Comparison of ENCODE assay signal across 17 mouse cellular contexts in the genomic region with DNA sequence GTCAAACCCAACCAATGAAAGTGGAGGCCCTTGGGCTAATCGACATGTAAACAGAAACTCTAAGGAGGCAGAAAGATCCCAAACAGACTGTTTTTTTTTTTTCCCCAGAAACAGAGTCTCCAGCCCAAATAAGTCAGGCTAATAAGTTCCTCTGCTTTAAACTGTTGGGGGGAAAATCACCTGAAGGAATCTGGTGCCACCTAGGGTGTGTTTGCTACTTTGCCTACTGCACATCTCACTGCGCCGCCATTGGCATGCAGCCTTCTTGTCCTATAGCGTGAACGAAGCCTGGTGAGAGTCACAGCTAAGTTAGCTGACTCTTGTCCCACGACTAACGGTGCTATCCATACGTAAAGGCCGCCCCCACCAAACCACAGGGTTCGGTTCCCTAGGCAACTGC. TPM values are rescaled to one million over a fixed set of nuclear protein-coding genes. Genes with fewer than 3 reads are reported as not detected.
DNase-seq lines count a peak whose midpoint lies in the region; ATAC-seq and TF ChIP-seq lines count a peak whose summit lies in the region.
"Had no signal": no experiment of that assay in that cellular context is flagged by ENCODE, and none has a peak within 500 bp of the region (broad histone marks: within the 10 kb centered on the region; RNA-seq: fewer than 3 reads in every experiment).

No protein-coding gene starts in this region.

- no peaks in the 10 kb centered on the region for H3K36me3 ChIP-seq in limb, embryonic 14.5 days (ENCODE audit: control insufficient read depth, insufficient read depth, low read length)
- H3K36me3 ChIP-seq in limb, embryonic 10.5 days = no peaks in the 10 kb centered on the region
- H3K36me3 ChIP-seq in hindbrain, embryonic 14.5 days (replicated peaks; ENCODE audit: control insufficient read depth, insufficient read depth) = no peaks in the 10 kb centered on the region
- H3K36me3 ChIP-seq: forebrain, embryonic 12.5 days; midbrain, embryonic 13.5 days had no signal

- TF ChIP-seq CTCF in gastrocnemius, adult 2 months (IDR thresholded peaks at IDR 0.05) = peak; percentile 28; the same call in 1 of the 2 replicates
- peak; percentile 33; the same call in 1 of the 2 replicates for TF ChIP-seq CTCF in cortical plate, adult 2 months (IDR thresholded peaks at IDR 0.05; ENCODE audit: extremely low read depth, insufficient read depth, low read length)

- no peak for TF ChIP-seq POLR2A in limb, embryonic 14.5 days (IDR thresholded peaks at IDR 0.05; ENCODE audit: borderline replicate concordance, extremely low read depth, insufficient read depth, insufficient read length)
- no peak for TF ChIP-seq POLR2A in cortical plate, adult 2 months (IDR thresholded peaks at IDR 0.05; ENCODE audit: extremely low read depth, insufficient read depth, low read length)

- no peak for ATAC-seq in limb, embryonic 14.5 days (ENCODE audit: low FRiP score, low read depth)
- no peak for ATAC-seq in hindbrain, embryonic 14.5 days (ENCODE audit: low FRiP score)
- ATAC-seq: midbrain, embryonic 13.5 days; Patski had no signal

- no peak for DNase-seq in gastrocnemius, adult 2 months
- no peak for DNase-seq in gastrocnemius, postnatal 4 days (ENCODE audit: low spot score in 2 of 2)
- DNase-seq in limb, embryonic 14.5 days (ENCODE audit: low spot score) = peak; percentile 4
- no peak for DNase-seq in limb, embryonic 10.5 days (ENCODE audit: low spot score)
- DNase-seq in 416B (ENCODE audit: low read depth) = peak; percentile 13
- DNase-seq in adrenal gland, adult 18-20 months (ENCODE audit: low spot score in 2 of 2) = no peak
- DNase-seq in hindbrain, embryonic 14.5 days (ENCODE audit: low spot score) = no peak
- DNase-seq: adrenal gland, postnatal 14 days; B cell, adult 2 months; gastrocnemius, postnatal 10 days; right cerebral cortex, adult 18-20 months had no signal

- no peak overlapping the region for H3K27ac ChIP-seq in gastrocnemius, adult 2 months
- no peak overlapping the region for H3K27ac ChIP-seq in limb, embryonic 14.5 days (replicated peaks; ENCODE audit: low read depth, low read length)
- H3K27ac ChIP-seq in limb, embryonic 10.5 days = no peak overlapping the region
- H3K27ac ChIP-seq in cortical plate, adult 2 months (ENCODE audit: insufficient read depth, low read length) = no peak overlapping the region
- no peak overlapping the region for H3K27ac ChIP-seq in hindbrain, embryonic 14.5 days
- H3K27ac ChIP-seq: forebrain, embryonic 12.5 days; midbrain, embryonic 13.5 days had no signal

- no peak overlapping the region for H3K4me3 ChIP-seq in gastrocnemius, adult 2 months
- H3K4me3 ChIP-seq in limb, embryonic 14.5 days (replicated peaks; ENCODE audit: low read length) = no peak overlapping the region
- no peak overlapping the region for H3K4me3 ChIP-seq in limb, embryonic 10.5 days
- no peak overlapping the region for H3K4me3 ChIP-seq in cortical plate, adult 2 months (ENCODE audit: insufficient read depth, low read length)
- no peak overlapping the region for H3K4me3 ChIP-seq in hindbrain, embryonic 14.5 days (replicated peaks; ENCODE audit: low read length)
- H3K4me3 ChIP-seq: forebrain, embryonic 12.5 days; midbrain, embryonic 13.5 days had no signal

- peaks cover 3% of the 10 kb centered on the region; the same call in 1 of the 2 replicates for H3K4me1 ChIP-seq in limb, embryonic 14.5 days (ENCODE audit: control insufficient read depth, insufficient read depth, low read length)
- peaks cover 5% of the 10 kb centered on the region for H3K4me1 ChIP-seq in limb, embryonic 10.5 days
- H3K4me1 ChIP-seq in cortical plate, adult 2 months (ENCODE audit: control insufficient read depth, insufficient read depth, low read length) = no peaks in the 10 kb centered on the region
- H3K4me1 ChIP-seq in hindbrain, embryonic 14.5 days (replicated peaks; ENCODE audit: control insufficient read depth, insufficient read depth, low read length) = peaks cover 7% of the 10 kb centered on the region

- no peak overlapping the region for H3K4me2 ChIP-seq in limb, embryonic 14.5 days (replicated peaks; ENCODE audit: low read depth, low read length, severe bottlenecking)
- H3K4me2 ChIP-seq in hindbrain, embryonic 14.5 days (replicated peaks) = no peak overlapping the region
- H3K4me2 ChIP-seq: forebrain, embryonic 12.5 days; midbrain, embryonic 13.5 days had no signal

- peaks cover 12% of the 10 kb centered on the region; the same call in 1 of the 2 replicates for H3K27me3 ChIP-seq in limb, embryonic 14.5 days (ENCODE audit: control insufficient read depth, insufficient read depth, low read length)
- peaks cover 30% of the 10 kb centered on the region for H3K27me3 ChIP-seq in limb, embryonic 10.5 days (ENCODE audit: low read depth, poor library complexity, severe bottlenecking)
- H3K27me3 ChIP-seq in hindbrain, embryonic 14.5 days (ENCODE audit: control insufficient read depth, insufficient read depth, low read length) = peaks cover 25% of the 10 kb centered on the region

- no peaks in the 10 kb centered on the region for H3K9me3 ChIP-seq in limb, embryonic 14.5 days (ENCODE audit: control insufficient read depth, low read length)
- H3K9me3 ChIP-seq in limb, embryonic 10.5 days (replicated peaks) = no peaks in the 10 kb centered on the region
- H3K9me3 ChIP-seq in hindbrain, embryonic 14.5 days (ENCODE audit: control insufficient read depth, low read length) = 0 out of 2 replicates have a peak, but pooled peaks cover 6% of the 10 kb centered on the region
- H3K9me3 ChIP-seq: forebrain, embryonic 12.5 days; midbrain, embryonic 13.5 days had no signal

- intact Hi-C loops in gastrocnemius, adult 2 months (cut with DNase I) = loop anchor here (5.0 kb wide), 1 partner anchor 145 kb away; no protein-coding TSS in a partner anchor

- no peak overlapping the region for H3K9ac ChIP-seq in limb, embryonic 14.5 days (ENCODE audit: low read depth, low read length, severe bottlenecking)
- H3K9ac ChIP-seq in hindbrain, embryonic 14.5 days = no peak overlapping the region
- H3K9ac ChIP-seq: forebrain, embryonic 12.5 days; midbrain, embryonic 13.5 days had no signal

- WGBS in limb, embryonic 14.5 days = 71% methylated on average over 10 of the region's 10 CpGs
- 77% methylated on average over 10 of the region's 10 CpGs for WGBS in limb, embryonic 10.5 days
- WGBS in hindbrain, embryonic 14.5 days = 81% methylated on average over 10 of the region's 10 CpGs

RNA-seq across cellular contexts. Expression of a gene that starts 5.1 kb away (rescaled TPM):
- not detected for total RNA-seq in gastrocnemius, adult 2 months (2021)
- total RNA-seq in gastrocnemius, postnatal 4 days (2021) = not detected
- polyA plus RNA-seq in limb, embryonic 14.5 days (2012; rRNA removed) = 0.17 and 0.19 TPM in 2 replicates
- polyA plus RNA-seq in limb, embryonic 14.5 days (2014; fragmentation: Nextera tagmentation; extraction: Ambion mirVana) = 0.10 TPM in 1 of 2 replicates, not detected in the other
- polyA plus RNA-seq in limb, embryonic 10.5 days (2016; fragmentation: Nextera tagmentation; extraction: Ambion mirVana) = not detected in 2 replicates
- 0.06 and 0.23 TPM in 2 replicates for polyA plus RNA-seq in cortical plate, adult 2 months (2012; rRNA removed)
- total RNA-seq in adrenal gland, adult 18-20 months (2021) = not detected
- 0.08 TPM in 1 of 2 replicates, not detected in the other for polyA plus RNA-seq in hindbrain, embryonic 14.5 days (2014; fragmentation: Nextera tagmentation; extraction: Ambion mirVana)
- total RNA-seq: adrenal gland, postnatal 14 days; gastrocnemius, postnatal 10 days had no signal
- polyA plus RNA-seq: forebrain, embryonic 12.5 days; large intestine, adult 2 months; midbrain, embryonic 13.5 days; neural tube, embryonic 14.5 days; Patski had no signal

RNA-seq across cellular contexts. Expression of a gene that starts 40.6 kb away (rescaled TPM):
- 10 to 100 TPM; 13.4 to 24.4 TPM for total RNA-seq in gastrocnemius, adult 2 months (2021)
- total RNA-seq in gastrocnemius, postnatal 4 days (2021) = 1 to 10 TPM; 2.5 to 3.4 TPM
- 0.82 and 0.91 TPM in 2 replicates for polyA plus RNA-seq in limb, embryonic 14.5 days (2012; rRNA removed)
- polyA plus RNA-seq in limb, embryonic 14.5 days (2014; fragmentation: Nextera tagmentation; extraction: Ambion mirVana) = 0.65 and 0.86 TPM in 2 replicates
- 0.05 and 0.13 TPM in 2 replicates for polyA plus RNA-seq in limb, embryonic 10.5 days (2016; fragmentation: Nextera tagmentation; extraction: Ambion mirVana)
- polyA plus RNA-seq in cortical plate, adult 2 months (2012; rRNA removed) = 3.8 and 6.4 TPM in 2 replicates
- total RNA-seq in adrenal gland, adult 18-20 months (2021) = 1 to 10 TPM in 1 of 2 experiments, under 1 TPM in 1; 0.70 to 1.8 TPM
- polyA plus RNA-seq in hindbrain, embryonic 14.5 days (2014; fragmentation: Nextera tagmentation; extraction: Ambion mirVana) = 0.13 TPM in 1 of 2 replicates, not detected in the other
- polyA plus RNA-seq: forebrain, embryonic 12.5 days; midbrain, embryonic 13.5 days; neural tube, embryonic 14.5 days had no signal

Comparison
In these comparisons a context has a peak if more than half of its experiments do, and no peak if none do; other contexts are left out.
1. DNase-seq: peak in limb, embryonic 14.5 days (single experiment) and 416B (single experiment); none in gastrocnemius, adult 2 months (single experiment), gastrocnemius, postnatal 4 days (0 of 2), limb, embryonic 10.5 days (single experiment), adrenal gland, adult 18-20 months (0 of 2) and hindbrain, embryonic 14.5 days (single experiment).